Mouse (Mus musculus): ENCODE data around the gene Pemt. TPM values are rescaled to one million over a fixed set of nuclear protein-coding genes. Genes with fewer than 3 reads are reported as not detected.

Pemt gene
- total and polyA plus RNA-seq, 3 experiments: 6.9 to 10.5 (median 7.8) TPM

DNA sequence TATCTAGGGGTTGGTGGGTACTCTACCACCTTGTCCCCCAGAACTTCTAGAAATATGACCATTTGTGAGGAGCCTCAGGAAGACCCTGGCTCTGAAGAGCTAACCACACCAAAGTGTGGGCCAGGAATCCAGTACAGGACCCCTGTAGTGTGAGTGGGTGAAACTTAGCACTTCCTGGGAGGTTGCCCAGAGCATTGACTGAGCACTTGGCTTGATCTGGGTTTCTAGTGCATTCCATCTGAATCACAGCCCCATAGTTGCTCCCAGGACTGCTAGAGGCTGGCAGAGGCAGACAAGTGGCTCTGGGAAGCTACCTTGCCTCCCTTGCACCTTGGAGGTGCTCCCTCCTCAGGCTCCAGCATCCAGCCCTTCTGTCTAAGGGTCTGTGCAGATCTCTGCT lies 22.3 kb upstream of the Pemt start:
- Histone ChIP-seq H3K27me3 (replicated peaks) (peaks cover 21% of the 10 kb centered on the region), H3K79me2 (replicated peaks; ENCODE audit: control insufficient read depth, extremely low read depth, insufficient read depth, poor library complexity, severe bottlenecking) (no peaks in the 10 kb centered on the region), H3K27ac (ENCODE audit: insufficient read depth, low read depth) (no peak overlapping the region), H3K9ac (ENCODE audit: insufficient read depth, low read depth) (no peak overlapping the region), H3K4me3 (replicated peaks in 1 of 3; ENCODE audit: low read depth in 2 of 3, low read length in 2 of 3, poor library complexity in 1 of 3) (no peak overlapping the region), H3K4me1 (ENCODE audit: control insufficient read depth in 1 of 2, insufficient read depth in 2 of 2) (peaks cover 3 to 18% of the 10 kb centered on the region in 2 experiments; a peak in 3 of 4 replicates), H3K4me2 (ENCODE audit: insufficient read depth, low read depth, poor library complexity, severe bottlenecking) (no peak overlapping the region), H3K9me3 (replicated peaks; ENCODE audit: low read length) (no peaks in the 10 kb centered on the region), H3K36me3 (replicated peaks in 1 of 2; ENCODE audit: control insufficient read depth in 1 of 2, insufficient read depth in 1 of 2, low read length in 1 of 2) (no peaks in the 10 kb centered on the region)
- no peak for DNase-seq (ENCODE audit: extremely low read depth)
- dilution Hi-C loops (cut with MboI; ENCODE audit: extremely low pct_ligation_motif_present, extremely low pct_unique_long_range_greater_than_20kb, low sequenced_read_pairs): no loop called here
- TF ChIP-seq CHD1 (IDR thresholded peaks at IDR 0.05; ENCODE audit: low read depth, low read length) (no peak), RCOR1 (conservative IDR thresholded peaks at IDR 0.05; ENCODE audit: low read depth, low read length) (no peak), NELFE (IDR thresholded peaks at IDR 0.05; ENCODE audit: low read depth, low read length) (no peak), TCF12 (IDR thresholded peaks at IDR 0.05; ENCODE audit: low read depth, low read length) (no peak), BHLHE40 (IDR thresholded peaks at IDR 0.05; ENCODE audit: low read depth, low read length) (no peak), HCFC1 (IDR thresholded peaks at IDR 0.05; ENCODE audit: low read depth, low read length) (no peak), JUN (IDR thresholded peaks at IDR 0.05; ENCODE audit: insufficient read depth, low read depth, low read length) (no peak), MAX (IDR thresholded peaks at IDR 0.05; ENCODE audit: low read length) (no peak), MXI1 (IDR thresholded peaks at IDR 0.05; ENCODE audit: low read depth, low read length) (no peak), POLR2A (IDR thresholded peaks at IDR 0.05; ENCODE audit: low read depth, low read length) (no peak), MAFK (IDR thresholded peaks at IDR 0.05; ENCODE audit: insufficient replicate concordance, low read length) (no peak), UBTF (IDR thresholded peaks at IDR 0.05; ENCODE audit: low read depth, low read length) (no peak), MYC (IDR thresholded peaks at IDR 0.05; ENCODE audit: low read depth, low read length) (no peak), E2F4 (IDR thresholded peaks at IDR 0.05; ENCODE audit: insufficient replicate concordance, low read depth, low read length) (no peak), ETS1 (conservative IDR thresholded peaks at IDR 0.05; ENCODE audit: low read depth, low read length) (no peak), KAT2A (IDR thresholded peaks at IDR 0.05; ENCODE audit: insufficient replicate concordance, low read length) (no peak), CHD2 (IDR thresholded peaks at IDR 0.05; ENCODE audit: low read length) (no peak), RAD21 (IDR thresholded peaks at IDR 0.05; ENCODE audit: low read depth, low read length) (no peak)
- in situ Hi-C loops (cut with MboI; ENCODE audit: low pct_ligation_motif_present, low pct_unique_long_range_greater_than_20kb, low sequenced_read_pairs): no loop called here

DNA sequence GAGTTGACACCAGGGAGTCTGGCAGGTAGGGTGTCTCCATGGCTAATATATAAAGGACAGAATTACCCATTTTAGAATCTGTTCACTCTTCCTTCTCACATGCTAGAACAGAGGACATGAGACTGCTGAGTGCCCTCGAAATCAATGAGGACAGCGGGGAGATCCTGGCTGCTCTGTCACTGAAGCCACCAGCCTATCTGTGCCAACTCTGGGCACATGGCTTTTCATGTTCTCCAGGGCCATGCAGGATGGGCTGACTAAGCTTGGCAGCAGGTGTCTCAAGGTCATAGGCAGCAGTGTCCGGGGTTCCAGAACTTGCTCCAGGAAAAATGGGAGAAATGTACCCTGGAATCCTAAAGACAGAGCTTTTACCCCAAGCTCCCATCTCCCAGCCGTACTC lies 21.4 kb upstream of the Pemt start:
- Histone ChIP-seq H3K9me3 (replicated peaks; ENCODE audit: low read length) (no peaks in the 10 kb centered on the region), H3K27ac (ENCODE audit: insufficient read depth, low read depth) (no peak overlapping the region), H3K27me3 (replicated peaks) (peaks cover 22% of the 10 kb centered on the region), H3K4me3 (replicated peaks in 1 of 3; ENCODE audit: low read depth in 2 of 3, low read length in 2 of 3, poor library complexity in 1 of 3) (no peak overlapping the region), H3K4me1 (ENCODE audit: control insufficient read depth in 1 of 2, insufficient read depth in 2 of 2) (peaks cover 3 to 12% of the 10 kb centered on the region in 2 experiments; a peak in 3 of 4 replicates), H3K36me3 (replicated peaks in 1 of 2; ENCODE audit: control insufficient read depth in 1 of 2, insufficient read depth in 1 of 2, low read length in 1 of 2) (no peaks in the 10 kb centered on the region), H3K4me2 (ENCODE audit: insufficient read depth, low read depth, poor library complexity, severe bottlenecking) (no peak overlapping the region), H3K79me2 (replicated peaks; ENCODE audit: control insufficient read depth, extremely low read depth, insufficient read depth, poor library complexity, severe bottlenecking) (no peaks in the 10 kb centered on the region), H3K9ac (ENCODE audit: insufficient read depth, low read depth) (no peak overlapping the region)
- no peak for DNase-seq (ENCODE audit: extremely low read depth)
- in situ Hi-C loops (cut with MboI; ENCODE audit: low pct_ligation_motif_present, low pct_unique_long_range_greater_than_20kb, low sequenced_read_pairs) (no loop called here), dilution Hi-C loops (cut with MboI; ENCODE audit: extremely low pct_ligation_motif_present, extremely low pct_unique_long_range_greater_than_20kb, low sequenced_read_pairs) (no loop called here)
- no peak for TF ChIP-seq MYC (IDR thresholded peaks at IDR 0.05; ENCODE audit: low read depth, low read length)
- TF ChIP-seq JUN (IDR thresholded peaks at IDR 0.05; ENCODE audit: insufficient read depth, low read depth, low read length): no peak
- TF ChIP-seq CHD2 (IDR thresholded peaks at IDR 0.05; ENCODE audit: low read length): no peak
- TF ChIP-seq KAT2A (IDR thresholded peaks at IDR 0.05; ENCODE audit: insufficient replicate concordance, low read length): no peak
- TF ChIP-seq E2F4 (IDR thresholded peaks at IDR 0.05; ENCODE audit: insufficient replicate concordance, low read depth, low read length): no peak
- TF ChIP-seq IRF4 (IDR thresholded peaks at IDR 0.05; ENCODE audit: low read depth, low read length): no peak
- TF ChIP-seq MEF2A (IDR thresholded peaks at IDR 0.05; ENCODE audit: borderline replicate concordance, low read depth, low read length): no peak
- no peak for TF ChIP-seq HCFC1 (IDR thresholded peaks at IDR 0.05; ENCODE audit: low read depth, low read length)
- TF ChIP-seq NRF1 (IDR thresholded peaks at IDR 0.05; ENCODE audit: low read depth, low read length): no peak
- no peak for TF ChIP-seq JUND (conservative IDR thresholded peaks at IDR 0.05; ENCODE audit: low read depth, low read length)
- TF ChIP-seq ZC3H11A (IDR thresholded peaks at IDR 0.05; ENCODE audit: low read depth, low read length): no peak
- no peak for TF ChIP-seq TBP (conservative IDR thresholded peaks at IDR 0.05; ENCODE audit: low read depth, low read length)
- TF ChIP-seq ZNF384 (IDR thresholded peaks at IDR 0.05; ENCODE audit: low read depth, low read length): no peak
- TF ChIP-seq CHD1 (IDR thresholded peaks at IDR 0.05; ENCODE audit: low read depth, low read length): no peak
- TF ChIP-seq GABPA (IDR thresholded peaks at IDR 0.05; ENCODE audit: insufficient replicate concordance, low read depth, low read length): no peak
- no peak for TF ChIP-seq RAD21 (IDR thresholded peaks at IDR 0.05; ENCODE audit: low read depth, low read length)
- TF ChIP-seq USF2 (conservative IDR thresholded peaks at IDR 0.05; ENCODE audit: low read depth, low read length): no peak
- no peak for TF ChIP-seq USF1 (IDR thresholded peaks at IDR 0.05; ENCODE audit: low read depth, low read length)
- no peak for TF ChIP-seq CTCF (conservative IDR thresholded peaks at IDR 0.05 in 1 of 2, IDR thresholded peaks at IDR 0.05 in 1 of 2; ENCODE audit: low read depth in 2 of 2, low read length in 2 of 2)

All from CH12.LX (cell line).